Mouse (Mus musculus) thymus, adult 2 months (tissue): ENCODE data around the gene Sema4a.

Experiments used
- CTCF ChIP-seq: fragments of 200-500 bp; IDR thresholded peaks from 2 replicates; pipeline ENCODE4 v1.5.1; 2012; ENCODE audit warnings: mild to moderate bottlenecking, control low read depth, low read length, moderate library complexity, borderline replicate concordance; ENCODE audit not compliant: control insufficient read depth, poor library complexity, insufficient read depth; ENCODE audit errors: extremely low read depth
- POLR2A ChIP-seq: fragments of 200-500 bp; IDR thresholded peaks from 2 replicates; pipeline ENCODE4 v1.6.1; 2012; ENCODE audit warnings: mild to moderate bottlenecking, low read length, control low read depth, moderate library complexity; ENCODE audit not compliant: control insufficient read depth, poor library complexity, insufficient read depth; ENCODE audit errors: extremely low read depth

DNA sequence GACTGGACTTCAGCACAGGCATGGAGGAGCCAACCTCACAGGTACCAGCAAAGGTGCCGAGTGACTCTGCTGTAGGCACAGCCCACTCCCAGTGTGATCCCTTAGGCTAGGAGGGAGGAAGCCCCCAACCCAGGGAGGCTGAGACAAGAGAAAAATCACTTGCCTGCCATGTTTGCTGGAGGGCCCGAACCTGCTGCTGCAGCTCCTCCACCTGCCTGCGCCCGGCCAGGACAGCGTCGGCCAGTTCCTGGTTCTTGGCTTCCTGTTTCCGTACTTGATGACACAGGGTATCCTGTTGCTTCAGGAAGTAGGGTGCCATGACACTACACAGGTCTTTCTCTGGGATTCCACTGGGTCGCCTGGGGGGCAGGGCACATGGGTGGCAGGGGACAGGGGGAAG is 65.2 kb downstream of the Sema4a start:
- no peak for TF ChIP-seq POLR2A
- no peak for TF ChIP-seq CTCF
